Mouse (Mus musculus) intestine, embryonic 15.5 days (tissue): ENCODE measurements around the gene Kif1b. TPM values are rescaled to one million over a fixed set of nuclear protein-coding genes. Genes with fewer than 3 reads are reported as not detected.

ENCODE experiments used
- ATAC-seq: fragments of 200-750 bp; cut with Nextera tagmentation; 2 replicates; pipeline ENCODE4 v1.8.0; 2017; ENCODE audit warnings: moderate TSS enrichment, moderate library complexity
- H3K27ac ChIP-seq: fragments of 300-500 bp; sonication (generic); 2 replicates; pipeline ENCODE4 v1.5.1; 2015; ENCODE audit warnings: mild to moderate bottlenecking, inconsistent platforms
- H3K27me3 ChIP-seq: fragments of 300-500 bp; sonication (generic); replicated peaks from 2 replicates; pipeline ENCODE4 v1.6.1; 2015; ENCODE audit warnings: inconsistent platforms
- H3K36me3 ChIP-seq: fragments of 300-500 bp; sonication (generic); 2 replicates; pipeline ENCODE4 v1.6.1; 2015; ENCODE audit warnings: inconsistent platforms
- H3K4me1 ChIP-seq: fragments of 300-500 bp; sonication (generic); replicated peaks from 2 replicates; pipeline ENCODE4 v1.6.1; 2015; ENCODE audit warnings: inconsistent platforms
- H3K4me2 ChIP-seq: fragments of 300-500 bp; sonication (generic); replicated peaks from 2 replicates; pipeline ENCODE4 v1.6.1; 2015; ENCODE audit warnings: mild to moderate bottlenecking, inconsistent platforms
- H3K4me3 ChIP-seq: fragments of 300-500 bp; sonication (generic); replicated peaks from 2 replicates; pipeline ENCODE4 v1.5.1; 2015; ENCODE audit warnings: inconsistent platforms
- H3K9ac ChIP-seq: fragments of 300-500 bp; sonication (generic); 2 replicates; pipeline ENCODE4 v1.6.1; 2015; ENCODE audit warnings: inconsistent platforms
- H3K9me3 ChIP-seq: fragments of 300-500 bp; sonication (generic); 2 replicates; pipeline ENCODE4 v1.6.1; 2016; ENCODE audit warnings: inconsistent platforms
- WGBS: fragments of 180-500 bp; shearing (Covaris S2); methylation state at CpG from one replicate; pipeline ENCODE4 v1.1.7; 2015; 5-methylcytosine and 5-hydroxymethylcytosine counted together
- polyA plus RNA-seq: library from polyadenylated mRNA; unstranded; fragments of >200 nt; fragmentation: Nextera tagmentation; extraction: Ambion mirVana; gene quantifications from 2 replicates; pipeline ENCODE4 v1.2.1, GENCODE M21; 2015

The Kif1b gene
- polyA plus RNA-seq, 1 experiment from 2014 or later = 25.5 TPM

GRCm38 (mm10) chr4:149259391-149260094, 48.0 kb downstream of the Kif1b start:
- H3K4me1 ChIP-seq = no peaks in the 10 kb centered on the region
- no peak overlapping the region for H3K9ac ChIP-seq
- ATAC-seq = no peak
- no peak overlapping the region for H3K4me3 ChIP-seq
- no peak overlapping the region for H3K27ac ChIP-seq
- WGBS = 89% methylated on average over 9 of the region's 9 CpGs
- H3K36me3 ChIP-seq = peaks cover 5% of the 10 kb centered on the region; the same call in 1 of the 2 replicates
- no peaks in the 10 kb centered on the region for H3K27me3 ChIP-seq
- no peaks in the 10 kb centered on the region for H3K9me3 ChIP-seq
- no peak overlapping the region for H3K4me2 ChIP-seq

GRCm38 (mm10) chr4:149258926-149259325, 48.6 kb downstream of the Kif1b start:
- no peak overlapping the region for H3K4me2 ChIP-seq
- WGBS = 90% methylated on average over 3 of the region's 3 CpGs
- no peak overlapping the region for H3K9ac ChIP-seq
- no peak overlapping the region for H3K4me3 ChIP-seq
- H3K27ac ChIP-seq = no peak overlapping the region
- H3K36me3 ChIP-seq = peaks cover 5% of the 10 kb centered on the region; the same call in 1 of the 2 replicates
- ATAC-seq = no peak
- H3K4me1 ChIP-seq = no peaks in the 10 kb centered on the region
- no peaks in the 10 kb centered on the region for H3K27me3 ChIP-seq
- H3K9me3 ChIP-seq = no peaks in the 10 kb centered on the region

- H3K36me3 ChIP-seq = peaks cover 5% of the 10 kb centered on the region; the same call in 1 of the 2 replicates
- H3K27ac ChIP-seq = peak overlapping the region; percentile 40; the same call in 1 of the 2 replicates
- 89% methylated on average over 15 of the region's 15 CpGs for WGBS
- H3K4me3 ChIP-seq = no peak overlapping the region
- no peak overlapping the region for H3K9ac ChIP-seq
- no peaks in the 10 kb centered on the region for H3K4me1 ChIP-seq
- no peaks in the 10 kb centered on the region for H3K27me3 ChIP-seq
- H3K9me3 ChIP-seq = no peaks in the 10 kb centered on the region
- no peak overlapping the region for H3K4me2 ChIP-seq
- ATAC-seq = no peak
These were observed 50.8 kb downstream of the Kif1b start for GRCm38 (mm10) chr4:149256511-149257300.

GRCm38 (mm10) chr4:149255277-149256270, 51.9 kb downstream of the Kif1b start:
- H3K4me1 ChIP-seq = no peaks in the 10 kb centered on the region
- ATAC-seq = peak; percentile 49; the same call in 1 of the 2 replicates
- no peaks in the 10 kb centered on the region for H3K27me3 ChIP-seq
- H3K4me3 ChIP-seq = no peak overlapping the region
- H3K9me3 ChIP-seq = no peaks in the 10 kb centered on the region
- no peak overlapping the region for H3K9ac ChIP-seq
- peaks cover 5% of the 10 kb centered on the region; the same call in 1 of the 2 replicates for H3K36me3 ChIP-seq
- peak overlapping the region; percentile 63 for H3K27ac ChIP-seq
- WGBS = 42% methylated on average over 13 of the region's 13 CpGs
- no peak overlapping the region for H3K4me2 ChIP-seq

- Histone ChIP-seq H3K4me2 (no peak overlapping the region), H3K36me3 (peaks cover 5% of the 10 kb centered on the region; the same call in 1 of the 2 replicates), H3K9me3 (no peaks in the 10 kb centered on the region), H3K4me3 (no peak overlapping the region), H3K27ac (no peak overlapping the region), H3K4me1 (no peaks in the 10 kb centered on the region), H3K27me3 (no peaks in the 10 kb centered on the region), H3K9ac (no peak overlapping the region)
- 72% methylated on average over 4 of the region's 4 CpGs for WGBS
- no peak for ATAC-seq
These were observed 52.7 kb downstream of the Kif1b start for GRCm38 (mm10) chr4:149254827-149255226.

- Histone ChIP-seq H3K9ac (no peak overlapping the region), H3K4me3 (no peak overlapping the region), H3K27ac (no peak overlapping the region), H3K9me3 (no peaks in the 10 kb centered on the region), H3K27me3 (no peaks in the 10 kb centered on the region), H3K4me1 (no peaks in the 10 kb centered on the region), H3K4me2 (no peak overlapping the region), H3K36me3 (0 out of 2 replicates have a peak, but pooled peaks cover 3% of the 10 kb centered on the region)
- ATAC-seq = no peak
- WGBS = 81% methylated on average over 1 of the region's 1 CpGs
These were observed 58.2 kb downstream of the Kif1b start for GRCm38 (mm10) chr4:149249311-149249710.

- no peak overlapping the region for H3K27ac ChIP-seq
- no peaks in the 10 kb centered on the region for H3K4me1 ChIP-seq
- no peak overlapping the region for H3K4me3 ChIP-seq
- 77% methylated on average over 5 of the region's 5 CpGs for WGBS
- H3K9ac ChIP-seq = no peak overlapping the region
- H3K9me3 ChIP-seq = no peaks in the 10 kb centered on the region
- no peaks in the 10 kb centered on the region for H3K27me3 ChIP-seq
- H3K36me3 ChIP-seq = 0 out of 2 replicates have a peak, but pooled peaks cover 3% of the 10 kb centered on the region
- H3K4me2 ChIP-seq = no peak overlapping the region
- no peak for ATAC-seq
These were observed 59.7 kb downstream of the Kif1b start for GRCm38 (mm10) chr4:149247772-149248171.

- no peak for ATAC-seq
- Histone ChIP-seq H3K9me3 (no peaks in the 10 kb centered on the region), H3K4me2 (no peak overlapping the region), H3K4me3 (no peak overlapping the region), H3K4me1 (no peaks in the 10 kb centered on the region), H3K27ac (no peak overlapping the region), H3K36me3 (0 out of 2 replicates have a peak, but pooled peaks cover 3% of the 10 kb centered on the region), H3K27me3 (no peaks in the 10 kb centered on the region), H3K9ac (no peak overlapping the region)
- 74% methylated on average over 8 of the region's 8 CpGs for WGBS
These were observed 60.3 kb downstream of the Kif1b start for GRCm38 (mm10) chr4:149247156-149247633.

GRCm38 (mm10) chr4:149246578-149247155, 60.8 kb downstream of the Kif1b start:
- no peak overlapping the region for H3K9ac ChIP-seq
- no peak overlapping the region for H3K4me2 ChIP-seq
- H3K27me3 ChIP-seq = no peaks in the 10 kb centered on the region
- H3K9me3 ChIP-seq = no peaks in the 10 kb centered on the region
- H3K36me3 ChIP-seq = 0 out of 2 replicates have a peak, but pooled peaks cover 3% of the 10 kb centered on the region
- no peak for ATAC-seq
- no peak overlapping the region for H3K27ac ChIP-seq
- H3K4me3 ChIP-seq = no peak overlapping the region
- no peaks in the 10 kb centered on the region for H3K4me1 ChIP-seq
- WGBS = 79% methylated on average over 7 of the region's 7 CpGs

- no peak for ATAC-seq
- Histone ChIP-seq H3K27ac (no peak overlapping the region), H3K9me3 (no peaks in the 10 kb centered on the region), H3K4me1 (no peaks in the 10 kb centered on the region), H3K27me3 (no peaks in the 10 kb centered on the region), H3K4me3 (no peak overlapping the region), H3K4me2 (no peak overlapping the region), H3K36me3 (no peaks in the 10 kb centered on the region), H3K9ac (no peak overlapping the region)
- 93% methylated on average over 15 of the region's 15 CpGs for WGBS
These were observed 70.5 kb downstream of the Kif1b start for GRCm38 (mm10) chr4:149237011-149237410.

GRCm38 (mm10) chr4:149233938-149234337, 73.6 kb downstream of the Kif1b start:
- Histone ChIP-seq H3K4me3 (no peak overlapping the region), H3K4me2 (no peak overlapping the region), H3K36me3 (no peaks in the 10 kb centered on the region), H3K4me1 (no peaks in the 10 kb centered on the region), H3K27me3 (no peaks in the 10 kb centered on the region), H3K9ac (no peak overlapping the region), H3K27ac (no peak overlapping the region), H3K9me3 (no peaks in the 10 kb centered on the region)
- ATAC-seq = no peak
- WGBS = 42% methylated on average over 9 of the region's 9 CpGs
